Comparison of ENCODE assay signal across 12 mouse cellular contexts in the genomic region with DNA sequence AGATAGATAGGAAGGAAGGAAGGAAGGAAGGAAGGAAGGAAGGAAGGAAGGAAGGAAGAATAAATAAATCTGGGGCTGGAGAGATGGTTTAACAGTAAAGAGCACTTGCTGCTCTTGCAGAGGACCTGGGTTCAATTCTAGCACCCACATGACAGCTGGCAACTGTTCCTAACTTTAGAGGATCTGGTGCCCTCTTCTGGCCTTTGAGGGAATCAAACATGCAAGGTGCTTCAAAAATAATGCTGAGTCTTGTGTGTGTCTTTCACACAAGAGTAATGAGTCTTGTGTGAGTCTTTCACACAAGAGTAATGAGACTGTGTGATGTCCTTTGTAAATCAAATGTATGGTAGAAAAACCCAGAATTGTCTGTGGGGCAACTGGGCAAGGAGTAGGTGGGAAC.
DNase-seq lines count a peak whose midpoint lies in the region; ATAC-seq and TF ChIP-seq lines count a peak whose summit lies in the region.
"Had no signal": no experiment of that assay in that cellular context is flagged by ENCODE, and none has a peak within 500 bp of the region (broad histone marks: within the 10 kb centered on the region; RNA-seq: fewer than 3 reads in every experiment).

No protein-coding gene starts in this region.

- DNase-seq in heart, postnatal 4 days: peak; percentile 27
- DNase-seq in heart, postnatal 10 days: no peak
- peak; percentile 13 for DNase-seq in lung, postnatal 0 days (ENCODE audit: low spot score)
- DNase-seq in lung, postnatal 4 days: no peak
- DNase-seq in ES-CJ7 (ENCODE audit: low read depth, low spot score): peak; percentile 64
- DNase-seq in frontal cortex, postnatal 14 days (ENCODE audit: low spot score in 2 of 2): no peak
- DNase-seq in urinary bladder, adult 2 months (ENCODE audit: low spot score): no peak
- DNase-seq: cerebellum, adult 11-12 months; kidney, adult 18-20 months had no signal

- H3K27ac ChIP-seq in lung, postnatal 0 days (ENCODE audit: low read length): no peak overlapping the region
- H3K27ac ChIP-seq: neural tube, embryonic 12.5 days had no signal

- TF ChIP-seq CTCF in lung, postnatal 0 days (IDR thresholded peaks at IDR 0.05): peak; percentile 62

- no peaks in the 10 kb centered on the region for H3K36me3 ChIP-seq in lung, postnatal 0 days (ENCODE audit: insufficient read depth, low read length)
- H3K36me3 ChIP-seq: neural tube, embryonic 12.5 days had no signal

- H3K9me3 ChIP-seq in lung, postnatal 0 days (ENCODE audit: low read length): no peaks in the 10 kb centered on the region
- H3K9me3 ChIP-seq: neural tube, embryonic 12.5 days had no signal

- intact Hi-C loops in heart, postnatal 10 days (cut with DNase I): no loop called here

- no peaks in the 10 kb centered on the region for H3K4me1 ChIP-seq in lung, postnatal 0 days (ENCODE audit: insufficient read depth, low read depth, low read length)
- H3K4me1 ChIP-seq: megakaryocyte, embryonic 14.5 days; neural tube, embryonic 12.5 days had no signal

- ATAC-seq in lung, postnatal 0 days: no peak
- ATAC-seq in granulocyte monocyte progenitor cell, adult 5-6 weeks (replicated peaks; ENCODE audit: poor library complexity, severe bottlenecking): 0 out of 2 replicates have a peak, but pooled peaks have one; percentile 34

- no peak for TF ChIP-seq EP300 in lung, postnatal 0 days (IDR thresholded peaks at IDR 0.05)

- no peak overlapping the region for H3K9ac ChIP-seq in lung, postnatal 0 days (replicated peaks; ENCODE audit: low read depth)
- H3K9ac ChIP-seq: neural tube, embryonic 12.5 days had no signal

- no peak overlapping the region for H3K4me3 ChIP-seq in lung, postnatal 0 days (ENCODE audit: low read depth, low read length)
- H3K4me3 ChIP-seq: megakaryocyte, embryonic 14.5 days; neural tube, embryonic 12.5 days had no signal

- H3K4me2 ChIP-seq in lung, postnatal 0 days (replicated peaks; ENCODE audit: low read depth, low read length): no peak overlapping the region
- H3K4me2 ChIP-seq: neural tube, embryonic 12.5 days had no signal

- no peaks in the 10 kb centered on the region for H3K27me3 ChIP-seq in lung, postnatal 0 days (replicated peaks; ENCODE audit: insufficient read depth, low read length)
- H3K27me3 ChIP-seq: neural tube, embryonic 12.5 days had no signal

Comparison
In these comparisons a context has a peak if more than half of its experiments do, and no peak if none do; other contexts are left out.
1. DNase-seq: peak in heart, postnatal 4 days (single experiment), lung, postnatal 0 days (single experiment) and ES-CJ7 (single experiment); none in heart, postnatal 10 days (0 of 2), lung, postnatal 4 days (0 of 2), frontal cortex, postnatal 14 days (0 of 2) and urinary bladder, adult 2 months (single experiment).